In the genomic region with DNA sequence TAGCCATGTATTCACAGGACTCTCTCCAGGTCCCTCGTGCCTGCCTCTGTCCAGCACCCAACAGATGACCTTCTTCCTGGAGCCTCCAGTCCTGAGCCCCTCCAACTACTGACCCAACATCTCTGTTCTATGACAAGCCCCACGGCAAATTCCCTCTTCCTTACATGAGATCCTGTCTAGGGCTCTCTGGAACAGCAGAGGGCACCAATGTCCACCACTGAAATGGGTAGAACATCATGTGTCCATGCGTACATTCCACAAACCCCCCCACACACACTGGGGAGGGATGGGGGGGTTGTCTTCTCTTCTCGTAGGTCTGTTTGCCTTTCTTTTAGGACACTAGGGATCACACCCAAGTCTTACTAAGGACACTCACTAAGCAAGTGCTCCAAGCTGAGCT, we compare ENCODE assay signal across 19 mouse cellular contexts. TPM values are rescaled to one million over a fixed set of nuclear protein-coding genes. Genes with fewer than 3 reads are reported as not detected.
A peak's percentile ranks its signal among the peaks of the same experiment; 100 is the strongest.
DNase-seq lines count a peak whose midpoint lies in the region; ATAC-seq and TF ChIP-seq lines count a peak whose summit lies in the region.
"Had no signal": no experiment of that assay in that cellular context is flagged by ENCODE, and none has a peak within 500 bp of the region (broad histone marks: within the 10 kb centered on the region; RNA-seq: fewer than 3 reads in every experiment).

No protein-coding gene starts in this region.

- WGBS in cerebellum, adult 2 months = 59% methylated on average over 4 of the region's 4 CpGs
- WGBS in kidney, adult 2 months = 52% methylated on average over 4 of the region's 4 CpGs
- 71% methylated on average over 4 of the region's 4 CpGs for WGBS in liver, postnatal 0 days (ENCODE audit: insufficient replicate concordance)
- WGBS in liver, embryonic 11.5 days = 72% methylated on average over 4 of the region's 4 CpGs

- no peak for TF ChIP-seq POLR2A in cerebellum, adult 2 months (IDR thresholded peaks at IDR 0.05; ENCODE audit: borderline replicate concordance, insufficient read depth, low read length)
- TF ChIP-seq POLR2A in kidney, adult 2 months (IDR thresholded peaks at IDR 0.05; ENCODE audit: low read depth, low read length) = no peak
- TF ChIP-seq POLR2A in cortical plate, adult 2 months (IDR thresholded peaks at IDR 0.05; ENCODE audit: extremely low read depth, insufficient read depth, low read length) = no peak

- 0 out of 2 replicates have a peak, but pooled peaks cover 2% of the 10 kb centered on the region for H3K36me3 ChIP-seq in kidney, adult 2 months (ENCODE audit: control insufficient read depth, insufficient read depth, low read length)
- H3K36me3 ChIP-seq in liver, postnatal 0 days (replicated peaks; ENCODE audit: insufficient read depth, low read length) = peaks cover 57% of the 10 kb centered on the region
- peaks cover 37% of the 10 kb centered on the region for H3K36me3 ChIP-seq in liver, embryonic 11.5 days (ENCODE audit: control insufficient read depth, insufficient read depth, low read length)

- TF ChIP-seq CTCF in cerebellum, adult 2 months (IDR thresholded peaks at IDR 0.05; ENCODE audit: borderline replicate concordance, insufficient read depth, low read depth, low read length) = peak; percentile 12; the same call in 1 of the 2 replicates
- TF ChIP-seq CTCF in kidney, adult 2 months (conservative IDR thresholded peaks at IDR 0.05; ENCODE audit: insufficient read depth, insufficient read length, low read depth, low read length) = peak; percentile 41; the same call in 1 of the 2 replicates
- peak; percentile 14; the same call in 1 of the 2 replicates for TF ChIP-seq CTCF in liver, postnatal 0 days (IDR thresholded peaks at IDR 0.05; ENCODE audit: low read depth)
- peak; percentile 17; the same call in 1 of the 2 replicates for TF ChIP-seq CTCF in cortical plate, adult 2 months (IDR thresholded peaks at IDR 0.05; ENCODE audit: extremely low read depth, insufficient read depth, low read length)

- H3K9me3 ChIP-seq in liver, postnatal 0 days (ENCODE audit: low read length) = no peaks in the 10 kb centered on the region
- no peaks in the 10 kb centered on the region for H3K9me3 ChIP-seq in liver, embryonic 11.5 days (ENCODE audit: control insufficient read depth, low read length)
- H3K9me3 ChIP-seq: embryonic facial prominence, embryonic 15.5 days; G1E; heart, embryonic 15.5 days; liver, embryonic 13.5 days; megakaryocyte, embryonic 14.5 days had no signal

- TF ChIP-seq EP300 in liver, postnatal 0 days (IDR thresholded peaks at IDR 0.05; ENCODE audit: low read depth) = no peak

- no peaks in the 10 kb centered on the region for H3K27me3 ChIP-seq in cerebellum, adult 2 months (ENCODE audit: control insufficient read depth, insufficient read depth, low read length)
- H3K27me3 ChIP-seq in kidney, adult 2 months (replicated peaks; ENCODE audit: control insufficient read depth, insufficient read depth, low read length) = no peaks in the 10 kb centered on the region
- no peaks in the 10 kb centered on the region for H3K27me3 ChIP-seq in liver, postnatal 0 days (ENCODE audit: insufficient read depth, low read length)
- no peaks in the 10 kb centered on the region for H3K27me3 ChIP-seq in liver, embryonic 11.5 days (replicated peaks; ENCODE audit: control insufficient read depth, insufficient read depth, low read length)
- H3K27me3 ChIP-seq: embryonic facial prominence, embryonic 15.5 days; heart, embryonic 15.5 days; liver, embryonic 13.5 days; megakaryocyte, embryonic 14.5 days had no signal

- H3K4me3 ChIP-seq in cerebellum, adult 2 months (replicated peaks; ENCODE audit: insufficient read depth, low read depth, low read length) = no peak overlapping the region
- H3K4me3 ChIP-seq in kidney, adult 2 months (ENCODE audit: insufficient read depth, low read depth, low read length) = no peak overlapping the region
- H3K4me3 ChIP-seq in liver, postnatal 0 days (ENCODE audit: low read depth, low read length) = no peak overlapping the region
- no peak overlapping the region for H3K4me3 ChIP-seq in liver, embryonic 11.5 days (ENCODE audit: low read depth, low read length)
- H3K4me3 ChIP-seq in cortical plate, adult 2 months (ENCODE audit: insufficient read depth, low read length) = no peak overlapping the region
- H3K4me3 ChIP-seq: embryonic facial prominence, embryonic 15.5 days; heart, embryonic 15.5 days; liver, embryonic 13.5 days; megakaryocyte, embryonic 14.5 days had no signal

- no peaks in the 10 kb centered on the region for H3K4me1 ChIP-seq in cerebellum, adult 2 months (ENCODE audit: control insufficient read depth, insufficient read depth, low read length)
- H3K4me1 ChIP-seq in kidney, adult 2 months (ENCODE audit: control insufficient read depth, insufficient read depth, low read length) = peaks cover 16% of the 10 kb centered on the region; the same call in 1 of the 2 replicates
- no peaks in the 10 kb centered on the region for H3K4me1 ChIP-seq in liver, postnatal 0 days (ENCODE audit: insufficient read depth)
- no peaks in the 10 kb centered on the region for H3K4me1 ChIP-seq in liver, embryonic 11.5 days (replicated peaks; ENCODE audit: control insufficient read depth, insufficient read depth, low read length)
- no peaks in the 10 kb centered on the region for H3K4me1 ChIP-seq in cortical plate, adult 2 months (ENCODE audit: control insufficient read depth, insufficient read depth, low read length)
- H3K4me1 ChIP-seq: embryonic facial prominence, embryonic 15.5 days; heart, embryonic 15.5 days; liver, embryonic 13.5 days; megakaryocyte, embryonic 14.5 days had no signal

- H3K9ac ChIP-seq in liver, postnatal 0 days (replicated peaks) = no peak overlapping the region
- H3K9ac ChIP-seq in liver, embryonic 11.5 days (ENCODE audit: low read depth, low read length) = no peak overlapping the region
- H3K9ac ChIP-seq: embryonic facial prominence, embryonic 15.5 days; heart, embryonic 15.5 days; liver, embryonic 13.5 days had no signal

- H3K4me2 ChIP-seq in liver, postnatal 0 days (ENCODE audit: low read depth, low read length) = no peak overlapping the region
- H3K4me2 ChIP-seq in liver, embryonic 11.5 days = no peak overlapping the region
- H3K4me2 ChIP-seq: embryonic facial prominence, embryonic 15.5 days; heart, embryonic 15.5 days; liver, embryonic 13.5 days had no signal

- no peak for ATAC-seq in liver, postnatal 0 days
- ATAC-seq in liver, embryonic 11.5 days (replicated peaks; ENCODE audit: low FRiP score) = no peak
- ATAC-seq: activated CD4-positive, CD25-positive, alpha-beta regulatory T cell, adult 4 months had no signal

- no peak overlapping the region for H3K27ac ChIP-seq in cerebellum, adult 2 months (ENCODE audit: insufficient read depth, low read length)
- H3K27ac ChIP-seq in kidney, adult 2 months (ENCODE audit: insufficient read depth, low read depth, low read length) = no peak overlapping the region
- no peak overlapping the region for H3K27ac ChIP-seq in liver, postnatal 0 days (ENCODE audit: low read depth)
- no peak overlapping the region for H3K27ac ChIP-seq in liver, embryonic 11.5 days (ENCODE audit: low read depth, low read length)
- no peak overlapping the region for H3K27ac ChIP-seq in cortical plate, adult 2 months (ENCODE audit: insufficient read depth, low read length)
- H3K27ac ChIP-seq: embryonic facial prominence, embryonic 15.5 days; heart, embryonic 15.5 days; liver, embryonic 13.5 days had no signal

- DNase-seq in cerebellum, adult 2 months = no peak
- no peak for DNase-seq in cerebellum, postnatal 4 days (ENCODE audit: low spot score in 2 of 2)
- DNase-seq in kidney, adult 2 months = no peak
- DNase-seq in kidney, adult 11 months = no peak
- no peak for DNase-seq in liver, postnatal 0 days
- DNase-seq in liver, embryonic 11.5 days (ENCODE audit: low spot score) = no peak
- DNase-seq in spleen, postnatal 10 days (ENCODE audit: low spot score in 2 of 2) = no peak
- DNase-seq: adrenal gland, postnatal 10 days; cerebellum, adult 11 months; kidney, postnatal 10 days; liver, embryonic 13.5 days; lung, postnatal 10 days; retina, postnatal 1 day had no signal

RNA-seq across cellular contexts. Expression of a gene that starts 10.7 kb away (rescaled TPM):
- polyA plus RNA-seq in cerebellum, adult 2 months (2012; rRNA removed) = 75.8 and 76.6 TPM in 2 replicates
- polyA plus RNA-seq in kidney, adult 2 months (2012; rRNA removed) = 32.0 and 37.0 TPM in 2 replicates
- 8.3 and 10.3 TPM in 2 replicates for polyA plus RNA-seq in liver, postnatal 0 days (2015; fragmentation: Nextera tagmentation; extraction: Ambion mirVana)
- 30.9 and 39.0 TPM in 2 replicates for polyA plus RNA-seq in liver, embryonic 11.5 days (2014; fragmentation: Nextera tagmentation; extraction: Ambion mirVana)
- polyA plus RNA-seq in cortical plate, adult 2 months (2012; rRNA removed) = 66.2 and 68.2 TPM in 2 replicates

RNA-seq across cellular contexts. Expression of a gene that starts 21.6 kb away (rescaled TPM):
- 140 and 148 TPM in 2 replicates for polyA plus RNA-seq in cerebellum, adult 2 months (2012; rRNA removed)
- 12.2 and 21.9 TPM in 2 replicates for polyA plus RNA-seq in kidney, adult 2 months (2012; rRNA removed)
- polyA plus RNA-seq in liver, postnatal 0 days (2015; fragmentation: Nextera tagmentation; extraction: Ambion mirVana) = 547 and 562 TPM in 2 replicates
- polyA plus RNA-seq in liver, embryonic 11.5 days (2014; fragmentation: Nextera tagmentation; extraction: Ambion mirVana) = 1,890 and 1,897 TPM in 2 replicates
- polyA plus RNA-seq in cortical plate, adult 2 months (2012; rRNA removed) = 158 TPM in 2 replicates

RNA-seq across cellular contexts. Expression of a gene that starts 28.6 kb away (rescaled TPM):
- 0.16 and 0.23 TPM in 2 replicates for polyA plus RNA-seq in cerebellum, adult 2 months (2012; rRNA removed)
- polyA plus RNA-seq in kidney, adult 2 months (2012; rRNA removed) = not detected in 2 replicates
- 0.87 and 1.1 TPM in 2 replicates for polyA plus RNA-seq in liver, postnatal 0 days (2015; fragmentation: Nextera tagmentation; extraction: Ambion mirVana)
- polyA plus RNA-seq in liver, embryonic 11.5 days (2014; fragmentation: Nextera tagmentation; extraction: Ambion mirVana) = 5.8 TPM in 2 replicates
- not detected in 2 replicates for polyA plus RNA-seq in cortical plate, adult 2 months (2012; rRNA removed)
- polyA plus RNA-seq: activated CD4-positive, CD25-positive, alpha-beta regulatory T cell, adult 4 months; embryonic facial prominence, embryonic 15.5 days; G1E had no signal
